Mouse (Mus musculus) limb, embryonic 13.5 days (tissue): ENCODE measurements around the gene Fes. TPM values are rescaled to one million over a fixed set of nuclear protein-coding genes. Genes with fewer than 3 reads are reported as not detected.
A peak's percentile ranks its signal among the peaks of the same experiment; 100 is the strongest.

ENCODE experiments used
- ATAC-seq: fragments of 200-750 bp; cut with Nextera tagmentation; 2 replicates; pipeline ENCODE4 v1.8.0; 2017; ENCODE audit warnings: low read depth, moderate number of reproducible peaks, moderate TSS enrichment; ENCODE audit not compliant: low FRiP score
- H3K27ac ChIP-seq: fragments of 300-500 bp; sonication (generic); 2 replicates; pipeline ENCODE4 v1.5.1; 2015; ENCODE audit warnings: inconsistent platforms, mild to moderate bottlenecking, moderate library complexity
- H3K27me3 ChIP-seq: fragments of 300-500 bp; sonication (generic); 2 replicates; pipeline ENCODE4 v1.6.1; 2015; ENCODE audit warnings: mild to moderate bottlenecking, inconsistent platforms
- H3K36me3 ChIP-seq: fragments of 300-500 bp; sonication (generic); 2 replicates; pipeline ENCODE4 v1.6.1; 2015; ENCODE audit warnings: inconsistent platforms, mild to moderate bottlenecking, moderate library complexity
- H3K4me1 ChIP-seq: fragments of 300-500 bp; sonication (generic); 2 replicates; pipeline ENCODE4 v1.6.1; 2015; ENCODE audit warnings: inconsistent platforms
- H3K4me2 ChIP-seq: fragments of 300-500 bp; sonication (generic); replicated peaks from 2 replicates; pipeline ENCODE4 v1.6.1; 2015; ENCODE audit warnings: inconsistent platforms, mild to moderate bottlenecking, moderate library complexity
- H3K4me3 ChIP-seq: fragments of 300-500 bp; sonication (generic); 2 replicates; pipeline ENCODE4 v1.5.1; 2015; ENCODE audit warnings: moderate library complexity, mild to moderate bottlenecking, inconsistent platforms
- H3K9ac ChIP-seq: fragments of 300-500 bp; sonication (generic); 2 replicates; pipeline ENCODE4 v1.6.1; 2015; ENCODE audit warnings: mild to moderate bottlenecking, inconsistent platforms
- H3K9me3 ChIP-seq: fragments of 300-500 bp; sonication (generic); 2 replicates; pipeline ENCODE4 v1.6.1; 2016; ENCODE audit warnings: inconsistent platforms
- WGBS: fragments of 180-500 bp; shearing (Covaris S2); methylation state at CpG from one replicate; pipeline ENCODE4 v1.1.7; 2015; 5-methylcytosine and 5-hydroxymethylcytosine counted together
- polyA plus RNA-seq: library from polyadenylated mRNA; unstranded; fragments of >200 nt; fragmentation: Nextera tagmentation; extraction: Ambion mirVana; gene quantifications from 2 replicates; pipeline ENCODE4 v1.2.1, GENCODE M21; 2015

The Fes gene
- polyA plus RNA-seq, 1 experiment from 2014 or later, result 14.3 TPM

DNA sequence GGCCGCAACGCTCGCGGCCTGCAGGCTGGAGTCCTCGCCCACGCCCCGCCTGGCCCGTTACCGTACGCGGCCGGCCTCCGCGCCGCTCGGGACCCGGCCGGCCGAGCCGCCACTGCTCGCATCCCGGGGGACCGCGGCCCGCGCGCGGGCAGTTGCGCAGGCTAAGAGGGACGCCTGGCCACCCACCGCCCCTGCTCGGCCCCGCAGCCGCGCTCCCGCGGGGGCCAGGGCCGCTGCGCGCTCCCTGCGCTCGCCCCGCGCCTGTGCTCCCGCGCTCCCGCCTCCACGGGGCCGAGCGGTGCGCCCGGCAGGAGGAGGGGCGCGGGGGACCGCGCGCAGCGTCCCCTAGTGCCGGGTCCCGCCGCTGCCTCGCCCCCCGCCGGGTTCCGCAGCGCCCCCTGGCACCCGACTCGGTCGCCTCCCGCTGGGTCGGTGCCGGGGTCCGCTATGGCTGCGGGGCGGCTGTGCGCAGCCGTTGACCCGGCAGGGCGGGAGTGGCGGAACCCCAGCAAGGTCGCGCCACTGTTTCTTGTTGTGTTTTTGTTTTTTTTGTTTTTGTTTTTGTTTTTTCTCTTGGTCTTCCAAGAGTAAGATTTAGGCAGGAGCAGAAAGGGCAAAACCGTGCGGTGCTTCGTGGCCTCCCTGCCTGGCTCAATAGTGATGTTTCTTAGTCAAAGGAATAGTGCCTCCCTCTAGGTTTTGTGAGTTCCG, 16.6 kb downstream of the Fes start, which contains the start of gene Man2a2:
TSS of gene Man2a2 (minus strand) at position 335 of the 711 bp plus-strand sequence.
- Histone ChIP-seq H3K27me3 (no peaks in the 10 kb centered on the region), H3K27ac (peak within 1 kb of the TSS; percentile 85), H3K9me3 (no peaks in the 10 kb centered on the region), H3K4me1 (peaks cover 16% of the 10 kb centered on the region), H3K4me3 (peak within 1 kb of the TSS; percentile 87), H3K36me3 (peaks cover 25% of the 10 kb centered on the region), H3K4me2 (peak within 1 kb of the TSS; percentile 72), H3K9ac (peak within 1 kb of the TSS; percentile 90)
- WGBS, result under 1% methylated on average over 72 of the region's 86 CpGs
- ATAC-seq, result peak; percentile 68

DNA sequence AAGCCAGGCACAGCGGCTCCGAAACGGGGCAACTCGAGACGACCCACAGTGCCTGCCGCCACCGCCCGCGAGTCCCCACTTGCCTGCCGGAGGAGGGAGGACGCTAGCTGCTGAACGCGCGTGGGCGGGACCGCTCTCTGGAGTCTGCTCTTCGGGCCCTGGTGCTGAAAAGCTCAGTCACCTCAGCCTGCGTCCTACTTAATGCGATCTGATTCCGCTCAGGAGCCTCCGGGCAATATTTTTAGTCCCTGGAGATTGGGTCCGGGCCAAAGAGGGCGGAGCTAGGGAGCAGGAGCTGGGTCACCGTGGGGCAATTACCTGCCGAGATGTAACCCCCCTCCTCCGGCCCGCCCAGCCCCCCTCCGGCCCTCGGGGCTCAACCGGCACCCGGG, 17.1 kb downstream of the Fes start:
- peak; percentile 52 for ATAC-seq
- Histone ChIP-seq H3K9me3 (no peaks in the 10 kb centered on the region), H3K4me1 (peaks cover 16% of the 10 kb centered on the region), H3K36me3 (peaks cover 31% of the 10 kb centered on the region), H3K9ac (peak overlapping the region; percentile 90), H3K4me3 (peak overlapping the region; percentile 87), H3K27ac (peak overlapping the region; percentile 85), H3K27me3 (no peaks in the 10 kb centered on the region), H3K4me2 (peak overlapping the region; percentile 72)
- WGBS, result 0% methylated on average over 28 of the region's 31 CpGs

DNA sequence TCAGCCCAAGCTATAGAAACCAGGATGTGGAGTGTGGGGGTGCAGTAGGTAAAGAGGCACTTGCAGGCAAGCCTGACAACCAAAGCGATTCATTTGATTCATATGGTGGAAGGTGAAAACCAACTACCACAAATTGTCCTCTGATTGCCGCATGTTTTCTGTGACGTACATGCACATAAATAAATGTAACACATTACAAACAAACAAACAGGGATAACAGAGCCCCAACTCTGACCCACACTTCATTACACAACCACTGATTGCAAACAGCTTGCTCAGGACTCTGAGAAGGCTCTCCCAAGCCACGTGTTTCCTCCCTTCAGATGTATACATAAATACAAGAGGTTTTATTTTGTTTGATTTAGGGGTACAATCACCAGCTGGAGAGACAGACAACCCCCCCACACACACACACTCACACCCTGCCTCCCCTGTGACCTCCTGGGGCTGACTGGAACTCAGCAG, 17.7 kb downstream of the Fes start:
- Histone ChIP-seq H3K4me2 (peak overlapping the region; percentile 72), H3K36me3 (peaks cover 37% of the 10 kb centered on the region), H3K4me1 (peaks cover 16% of the 10 kb centered on the region), H3K9ac (peak overlapping the region; percentile 90), H3K9me3 (no peaks in the 10 kb centered on the region), H3K27me3 (no peaks in the 10 kb centered on the region), H3K27ac (peak overlapping the region; percentile 85), H3K4me3 (peak overlapping the region; percentile 87)
- no peak for ATAC-seq
- WGBS, result 23% methylated on average over 4 of the region's 4 CpGs

DNA sequence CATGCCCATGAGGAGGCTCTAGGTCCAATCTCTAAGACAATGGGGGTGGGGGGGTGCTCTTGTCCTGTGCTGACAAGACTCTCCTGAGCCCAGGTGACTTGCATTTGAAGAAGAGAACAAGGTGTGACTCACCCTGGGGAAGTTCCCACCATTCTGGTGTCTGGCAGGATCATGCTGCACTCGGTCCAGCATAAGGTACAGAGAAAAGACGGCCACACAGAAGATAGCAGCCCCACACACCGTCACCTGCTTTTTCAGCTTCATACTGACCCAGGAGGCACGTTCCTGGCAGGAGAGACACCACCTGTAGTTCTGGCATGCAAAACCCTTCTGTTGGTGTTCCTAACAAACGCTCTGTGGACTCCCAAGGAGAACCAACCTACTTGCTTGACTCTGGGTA, 18.3 kb downstream of the Fes start:
- peaks cover 16% of the 10 kb centered on the region for H3K4me1 ChIP-seq
- 0 out of 2 replicates have a peak, but pooled peaks cover under 1% of the 10 kb centered on the region for H3K9me3 ChIP-seq
- ATAC-seq, result no peak
- no peaks in the 10 kb centered on the region for H3K27me3 ChIP-seq
- no peak overlapping the region for H3K27ac ChIP-seq
- peak overlapping the region; percentile 90 for H3K9ac ChIP-seq
- WGBS, result 65% methylated on average over 5 of the region's 5 CpGs
- peak overlapping the region; percentile 72 for H3K4me2 ChIP-seq
- peaks cover 42% of the 10 kb centered on the region for H3K36me3 ChIP-seq
- peak overlapping the region; percentile 87 for H3K4me3 ChIP-seq

DNA sequence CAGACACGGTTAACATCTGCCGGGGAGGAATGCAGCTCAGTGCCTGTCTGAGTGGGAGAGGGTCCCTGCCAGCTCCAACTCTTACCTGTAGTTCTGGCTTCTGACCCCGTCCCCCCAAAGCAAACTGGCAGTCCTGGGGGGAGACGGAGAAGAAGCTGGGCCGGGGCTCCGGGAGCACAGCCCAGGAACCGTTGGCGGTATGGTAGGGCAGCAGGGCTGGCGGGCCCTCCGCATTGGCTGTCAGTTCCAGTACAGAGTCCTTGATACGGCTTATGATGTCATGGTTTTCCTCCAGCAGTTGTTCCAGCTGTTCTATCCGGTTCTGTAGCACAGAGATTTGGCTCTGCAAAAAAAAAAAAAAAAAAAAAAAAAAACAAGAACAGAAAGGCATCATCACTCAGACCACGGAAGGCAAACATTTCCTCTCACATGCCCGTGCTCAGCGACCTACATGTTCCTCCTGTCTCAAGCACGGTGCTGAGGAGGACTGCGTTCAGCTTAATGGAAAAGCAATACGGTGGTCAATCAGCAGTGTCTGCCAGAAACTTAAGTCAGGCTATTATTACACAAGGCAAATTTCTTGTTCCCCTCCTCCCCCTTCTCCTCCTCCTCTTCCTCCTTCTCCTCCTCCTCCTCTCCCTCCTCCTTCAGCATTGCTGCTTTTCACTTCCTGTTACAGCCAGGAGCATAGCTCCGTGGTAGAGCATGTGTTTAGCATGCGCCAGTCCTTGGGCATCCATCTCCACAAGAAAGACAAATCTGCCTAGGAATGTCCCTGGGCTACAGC, 18.9 kb downstream of the Fes start:
- Histone ChIP-seq H3K27ac (no peak overlapping the region), H3K4me2 (peak overlapping the region; percentile 72), H3K4me3 (peak overlapping the region; percentile 87; the same call in 1 of the 2 replicates), H3K9ac (peak overlapping the region; percentile 90; the same call in 1 of the 2 replicates), H3K27me3 (no peaks in the 10 kb centered on the region), H3K4me1 (peaks cover 16% of the 10 kb centered on the region), H3K36me3 (peaks cover 49% of the 10 kb centered on the region), H3K9me3 (peaks cover 2% of the 10 kb centered on the region; the same call in 1 of the 2 replicates)
- ATAC-seq, result no peak
- WGBS, result 74% methylated on average over 20 of the region's 20 CpGs

DNA sequence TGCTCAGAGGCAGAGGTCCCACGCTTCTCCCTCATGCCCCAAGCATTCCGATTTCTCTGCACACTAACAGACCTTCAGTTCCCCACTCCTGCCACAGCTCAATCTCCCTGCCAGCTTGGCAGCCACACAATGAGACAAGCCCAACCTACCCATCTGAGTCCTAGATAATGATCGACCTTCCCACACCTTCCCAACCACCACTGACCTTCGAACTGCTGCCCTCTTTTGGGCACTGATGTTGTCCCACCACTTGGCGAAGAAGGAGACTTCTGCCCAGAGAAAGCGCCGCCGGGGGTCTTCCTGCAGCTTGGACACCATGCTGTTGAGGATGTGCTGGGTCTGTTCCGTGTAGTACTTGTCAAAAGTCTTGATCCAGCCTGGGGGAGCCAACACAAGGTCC, 19.7 kb downstream of the Fes start:
- no peak overlapping the region for H3K4me3 ChIP-seq
- H3K36me3 ChIP-seq, result peaks cover 57% of the 10 kb centered on the region
- H3K9me3 ChIP-seq, result peaks cover 2% of the 10 kb centered on the region; the same call in 1 of the 2 replicates
- WGBS, result 86% methylated on average over 9 of the region's 9 CpGs
- H3K27me3 ChIP-seq, result no peaks in the 10 kb centered on the region
- ATAC-seq, result no peak
- H3K27ac ChIP-seq, result no peak overlapping the region
- no peak overlapping the region for H3K4me2 ChIP-seq
- peaks cover 16% of the 10 kb centered on the region for H3K4me1 ChIP-seq
- H3K9ac ChIP-seq, result no peak overlapping the region

DNA sequence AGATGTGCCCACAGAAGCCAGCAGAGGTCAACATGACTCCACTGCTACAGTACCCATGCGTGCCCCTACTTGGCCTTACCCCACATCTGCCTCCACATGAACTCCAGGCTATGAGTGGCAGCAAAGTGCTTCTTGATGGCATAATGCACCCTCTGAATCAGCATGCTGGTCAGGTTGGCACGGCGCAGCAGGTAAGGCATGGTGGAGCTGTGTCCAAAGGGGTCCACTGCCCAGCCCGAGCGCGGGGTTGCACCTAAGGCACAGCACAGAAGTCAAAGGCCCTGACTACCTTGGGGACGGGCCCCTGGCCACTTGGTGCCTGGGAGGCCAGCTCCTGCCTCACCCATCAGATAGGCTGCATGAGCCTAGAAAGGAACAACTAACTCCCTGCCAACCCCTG, 20.5 kb downstream of the Fes start:
- H3K9me3 ChIP-seq, result peaks cover 2% of the 10 kb centered on the region; the same call in 1 of the 2 replicates
- H3K9ac ChIP-seq, result no peak overlapping the region
- H3K27ac ChIP-seq, result no peak overlapping the region
- no peak overlapping the region for H3K4me3 ChIP-seq
- ATAC-seq, result no peak
- H3K4me2 ChIP-seq, result no peak overlapping the region
- peaks cover 16% of the 10 kb centered on the region for H3K4me1 ChIP-seq
- 96% methylated on average over 7 of the region's 7 CpGs for WGBS
- no peaks in the 10 kb centered on the region for H3K27me3 ChIP-seq
- peaks cover 65% of the 10 kb centered on the region for H3K36me3 ChIP-seq

DNA sequence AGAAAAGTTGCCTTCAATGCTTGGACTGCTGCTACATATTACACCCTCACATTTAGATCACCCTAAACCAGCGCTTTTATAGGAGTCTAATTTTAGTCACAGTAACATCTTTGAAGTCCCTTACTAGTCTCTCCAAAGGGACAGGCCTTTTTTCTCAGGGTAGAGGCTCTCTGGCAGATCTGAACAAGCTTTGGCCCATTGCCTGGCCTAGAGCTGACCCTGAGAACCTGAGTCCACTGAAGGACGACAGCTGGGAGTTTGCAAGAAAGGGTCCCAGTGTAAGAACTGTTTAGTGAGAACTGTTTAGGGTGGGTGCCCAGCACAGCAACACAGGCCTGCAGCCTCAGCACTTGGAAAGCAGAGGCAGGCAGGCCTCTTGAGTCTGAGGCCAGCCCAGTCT, 22.0 kb downstream of the Fes start:
- Histone ChIP-seq H3K4me2 (no peak overlapping the region), H3K4me1 (peaks cover 16% of the 10 kb centered on the region), H3K9me3 (peaks cover 2% of the 10 kb centered on the region; the same call in 1 of the 2 replicates), H3K27me3 (no peaks in the 10 kb centered on the region), H3K36me3 (peaks cover 79% of the 10 kb centered on the region), H3K4me3 (no peak overlapping the region), H3K27ac (no peak overlapping the region), H3K9ac (no peak overlapping the region)
- no peak for ATAC-seq
- WGBS, result 88% methylated on average over 2 of the region's 2 CpGs

DNA sequence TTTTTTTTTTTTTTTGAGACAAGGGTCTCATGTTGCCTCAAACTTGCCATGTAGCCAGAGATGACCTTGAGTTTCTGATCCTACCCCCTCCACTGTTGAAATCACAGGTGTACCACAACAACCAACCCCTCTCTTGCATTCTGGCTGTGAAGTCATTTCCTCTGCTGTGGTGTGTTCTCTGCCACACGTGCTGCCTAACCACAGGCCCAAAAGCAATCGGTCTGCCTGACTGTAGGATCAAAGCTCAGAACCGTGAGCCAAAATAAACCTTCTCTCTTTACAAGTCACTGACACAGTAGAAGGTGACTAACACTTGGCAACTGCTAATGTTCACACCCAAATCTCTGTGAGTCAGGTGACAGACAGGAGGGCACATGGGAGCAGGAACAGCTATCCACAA, 27.3 kb downstream of the Fes start:
- H3K27ac ChIP-seq, result no peak overlapping the region
- H3K36me3 ChIP-seq, result peaks cover 99% of the 10 kb centered on the region
- H3K9ac ChIP-seq, result no peak overlapping the region
- WGBS, result 57% methylated on average over 3 of the region's 3 CpGs
- no peak overlapping the region for H3K4me3 ChIP-seq
- ATAC-seq, result no peak
- H3K9me3 ChIP-seq, result peaks cover 2% of the 10 kb centered on the region; the same call in 1 of the 2 replicates
- H3K27me3 ChIP-seq, result no peaks in the 10 kb centered on the region
- no peak overlapping the region for H3K4me2 ChIP-seq
- no peaks in the 10 kb centered on the region for H3K4me1 ChIP-seq

DNA sequence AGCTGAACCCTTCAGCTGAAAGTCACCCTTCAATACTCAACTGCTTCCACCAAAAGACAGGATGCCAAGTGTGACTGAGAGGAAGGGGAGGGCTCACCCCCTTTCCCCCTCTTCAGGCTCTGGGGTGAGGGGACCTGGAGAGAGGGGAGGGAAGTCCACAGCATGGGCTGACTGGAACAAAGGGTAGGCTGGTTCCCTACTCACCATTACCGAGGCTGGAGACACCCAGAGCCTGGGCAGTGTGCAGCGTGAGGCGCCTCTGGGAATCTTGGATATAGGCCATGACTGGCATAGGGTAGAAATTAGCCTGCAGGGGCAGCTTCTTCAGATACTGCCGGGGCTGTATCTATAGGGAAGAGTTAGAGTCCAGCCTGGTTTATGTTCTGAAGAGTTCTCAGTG, 29.7 kb downstream of the Fes start:
- Histone ChIP-seq H3K4me2 (no peak overlapping the region), H3K4me1 (no peaks in the 10 kb centered on the region), H3K27ac (no peak overlapping the region), H3K27me3 (no peaks in the 10 kb centered on the region), H3K36me3 (peaks cover 94% of the 10 kb centered on the region), H3K4me3 (no peak overlapping the region), H3K9ac (no peak overlapping the region), H3K9me3 (no peaks in the 10 kb centered on the region)
- ATAC-seq, result no peak
- WGBS, result 87% methylated on average over 4 of the region's 4 CpGs

DNA sequence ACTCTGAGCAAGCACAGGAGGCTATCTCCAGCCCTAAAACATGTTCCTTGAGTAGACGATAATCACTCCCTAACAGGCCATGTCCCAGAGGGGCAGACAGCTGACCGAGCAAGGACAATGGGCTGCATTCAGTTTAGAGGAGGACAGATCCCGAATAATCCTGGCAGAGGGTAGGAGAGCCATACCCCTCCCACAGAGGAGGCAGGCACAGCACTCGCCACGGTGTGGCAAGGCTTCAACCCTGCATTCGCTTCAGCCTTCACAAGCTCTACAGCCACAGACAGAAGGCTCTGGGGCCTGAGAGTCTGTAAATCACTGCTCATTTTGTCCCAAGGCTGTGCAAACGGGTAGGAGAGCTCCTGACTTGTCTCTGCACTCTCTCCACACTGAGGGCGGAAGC, 30.6 kb downstream of the Fes start:
- Histone ChIP-seq H3K4me1 (no peaks in the 10 kb centered on the region), H3K27me3 (no peaks in the 10 kb centered on the region), H3K9me3 (no peaks in the 10 kb centered on the region), H3K9ac (no peak overlapping the region), H3K4me2 (no peak overlapping the region), H3K4me3 (no peak overlapping the region), H3K27ac (no peak overlapping the region), H3K36me3 (peaks cover 94% of the 10 kb centered on the region)
- WGBS, result 62% methylated on average over 8 of the region's 8 CpGs
- ATAC-seq, result no peak

DNA sequence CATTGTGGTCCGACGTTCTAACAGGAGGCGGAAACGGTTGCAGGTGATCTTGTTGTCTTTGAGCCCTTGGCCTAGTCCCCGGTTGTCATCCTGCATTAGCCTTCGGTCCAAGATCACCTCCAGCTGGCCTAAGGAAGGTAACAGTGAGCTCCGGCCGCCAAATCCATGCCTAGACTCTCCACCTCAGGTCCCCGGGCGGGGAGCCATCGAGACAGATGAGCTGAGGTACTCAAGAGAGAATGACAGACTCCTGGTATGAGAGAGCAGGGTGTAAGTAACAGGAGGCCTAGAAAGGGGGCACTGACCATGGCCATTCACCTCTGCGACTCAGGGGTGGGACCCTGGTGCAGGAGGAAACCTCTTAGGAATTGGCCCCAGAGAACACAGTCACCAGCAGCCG, 31.4 kb downstream of the Fes start:
- Histone ChIP-seq H3K4me3 (no peak overlapping the region), H3K27ac (no peak overlapping the region), H3K36me3 (peaks cover 92% of the 10 kb centered on the region), H3K4me2 (no peak overlapping the region), H3K4me1 (no peaks in the 10 kb centered on the region), H3K9ac (no peak overlapping the region), H3K9me3 (no peaks in the 10 kb centered on the region), H3K27me3 (no peaks in the 10 kb centered on the region)
- no peak for ATAC-seq
- 92% methylated on average over 13 of the region's 13 CpGs for WGBS
